Mouse (Mus musculus) heart, adult 2 months (tissue): ENCODE data around the gene Bcl2l10. TPM values are rescaled to one million over a fixed set of nuclear protein-coding genes. Genes with fewer than 3 reads are reported as not detected.

Experiments used
- DNase-seq, 2 experiments: peaks; one replicate each; pipeline ENCODE4 v3.0.0; 2021
- H3K27ac ChIP-seq: fragments of 200-600 bp; 2 replicates; pipeline ENCODE4 v1.8.1; 2022
- H3K27me3 ChIP-seq: fragments of 200-500 bp; 2 replicates; pipeline ENCODE4 v1.6.1; 2012; ENCODE audit warnings: mild to moderate bottlenecking, low read length, inconsistent platforms, mixed read lengths; ENCODE audit not compliant: control insufficient read depth, insufficient read depth
- H3K36me3 ChIP-seq: fragments of 200-500 bp; 2 replicates; pipeline ENCODE4 v1.6.1; 2012; ENCODE audit warnings: low read length, inconsistent platforms; ENCODE audit not compliant: control insufficient read depth, insufficient read depth
- H3K4me1 ChIP-seq: fragments of 200-500 bp; 2 replicates; pipeline ENCODE4 v1.6.1; 2011; ENCODE audit warnings: low read length; ENCODE audit not compliant: control insufficient read depth, insufficient read depth
- H3K4me3 ChIP-seq: fragments of 200-600 bp; 2 replicates; pipeline ENCODE4 v1.8.1; 2022
- H3K79me2 ChIP-seq: fragments of 200-500 bp; replicated peaks from 2 replicates; pipeline ENCODE4 v1.6.1; 2012; ENCODE audit warnings: mild to moderate bottlenecking, inconsistent platforms, low read length, moderate library complexity, mixed read lengths; ENCODE audit not compliant: control insufficient read depth, insufficient read depth
- H3K9ac ChIP-seq: fragments of 200-500 bp; 2 replicates; pipeline ENCODE4 v1.6.1; 2012; ENCODE audit warnings: low read depth, mild to moderate bottlenecking, control low read depth, inconsistent platforms, low read length, mixed read lengths
- CTCF ChIP-seq: fragments of 200-600 bp; IDR thresholded peaks from 2 replicates; pipeline ENCODE4 v1.8.1; 2022; ENCODE audit warnings: antibody characterized with exemption, mild to moderate bottlenecking, moderate library complexity
- EP300 ChIP-seq: fragments of 200-500 bp; IDR thresholded peaks from 2 replicates; pipeline ENCODE4 v1.6.1; 2011; ENCODE audit warnings: low read depth, low read length, control low read depth; ENCODE audit not compliant: insufficient read depth
- POLR2A ChIP-seq: fragments of 200-500 bp; IDR thresholded peaks from 2 replicates; pipeline ENCODE4 v1.6.1; 2011; ENCODE audit warnings: mild to moderate bottlenecking, low read depth, low read length, control low read depth; ENCODE audit not compliant: insufficient read depth
- WGBS: fragments of 180-500 bp; shearing (Covaris S2); methylation state at CpG from one replicate; pipeline ENCODE4 v1.1.7; 2018; 5-methylcytosine and 5-hydroxymethylcytosine counted together
- intact Hi-C: fragments of 180-260 bp; cut with DNase I; formaldehyde crosslinking; loops from one replicate; pipeline ENCODE4 v1.15.1; 2025
- polyA plus RNA-seq: library from polyadenylated mRNA; depleted of rRNA; stranded (reverse); fragments of >200 nt; gene quantifications from 2 replicates; pipeline ENCODE4 v1.2.3, GENCODE M21; 2012
- total RNA-seq, 2 experiments: library from RNA; stranded (reverse); gene quantifications; 2 replicates each; pipeline ENCODE4 v1.2.3; 2021

Gene Bcl2l10
- total and polyA plus RNA-seq, 3 experiments, result not detected

DNA sequence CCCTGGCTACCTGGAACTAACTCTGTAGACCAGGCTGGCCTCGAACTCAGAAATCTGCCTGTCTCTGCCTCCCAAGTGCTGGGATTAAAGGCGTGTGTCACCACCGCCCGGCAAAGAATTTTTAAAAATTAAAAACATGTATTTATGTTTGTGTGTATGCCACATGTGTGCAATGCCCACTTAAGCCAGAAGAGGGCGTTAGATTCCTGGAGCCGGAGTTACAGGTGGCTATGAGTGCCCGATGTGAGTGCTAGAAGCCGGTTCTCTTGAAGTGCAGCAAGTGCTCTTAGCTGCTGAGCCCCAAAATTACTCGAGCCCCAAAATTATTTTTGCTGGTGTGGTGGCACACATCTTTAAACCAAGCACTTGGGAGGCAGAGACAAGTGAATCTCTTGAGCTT, 36.2 kb downstream of the Bcl2l10 start:
- TF ChIP-seq POLR2A, result no peak
- peak; percentile 48 for TF ChIP-seq CTCF
- DNase-seq, result no peak
- no peak overlapping the region for H3K4me3 ChIP-seq
- no peaks in the 10 kb centered on the region for H3K27me3 ChIP-seq
- no peak overlapping the region for H3K27ac ChIP-seq
- H3K79me2 ChIP-seq, result no peaks in the 10 kb centered on the region
- no peaks in the 10 kb centered on the region for H3K36me3 ChIP-seq
- WGBS, result 84% methylated on average over 9 of the region's 9 CpGs
- intact Hi-C loops, result no loop called here
- H3K4me1 ChIP-seq, result no peaks in the 10 kb centered on the region
- H3K9ac ChIP-seq, result no peak overlapping the region

DNA sequence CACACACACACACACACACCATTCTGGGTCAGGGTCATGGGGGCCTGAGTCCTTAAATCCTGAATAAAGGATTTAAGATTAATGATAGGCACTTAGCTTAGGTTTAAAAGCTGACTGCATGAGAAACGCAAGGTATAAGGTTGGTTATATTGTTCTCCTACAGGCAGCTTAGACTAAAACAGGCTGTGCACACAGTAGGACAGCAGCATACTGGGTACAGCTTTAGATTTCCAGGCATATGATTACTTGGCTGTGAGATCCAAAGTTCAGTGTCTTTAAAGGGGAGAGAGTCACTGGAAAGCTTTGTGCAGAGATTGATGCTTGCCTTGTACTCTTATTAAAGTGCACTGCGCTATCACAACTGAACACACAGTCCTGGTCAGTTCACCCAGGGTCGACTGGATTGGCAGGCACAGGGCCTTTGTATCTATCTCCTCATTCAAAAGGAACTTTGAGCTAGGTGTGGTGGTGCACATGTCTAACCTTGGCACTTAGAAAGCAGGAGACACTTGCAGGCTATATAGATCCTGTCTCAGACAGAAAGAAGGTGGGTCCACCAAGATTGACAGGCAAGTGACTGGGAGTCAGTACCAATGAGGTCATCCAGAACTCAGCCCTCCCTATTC, 36.9 kb downstream of the Bcl2l10 start:
- WGBS, result 71% methylated on average over 3 of the region's 3 CpGs
- Histone ChIP-seq H3K27ac (no peak overlapping the region), H3K9ac (no peak overlapping the region), H3K27me3 (no peaks in the 10 kb centered on the region), H3K79me2 (no peaks in the 10 kb centered on the region), H3K36me3 (no peaks in the 10 kb centered on the region), H3K4me1 (no peaks in the 10 kb centered on the region), H3K4me3 (no peak overlapping the region)
- no peak for DNase-seq
- intact Hi-C loops, result no loop called here
- TF ChIP-seq POLR2A, result no peak
- TF ChIP-seq EP300, result no peak
- TF ChIP-seq CTCF, result no peak

DNA sequence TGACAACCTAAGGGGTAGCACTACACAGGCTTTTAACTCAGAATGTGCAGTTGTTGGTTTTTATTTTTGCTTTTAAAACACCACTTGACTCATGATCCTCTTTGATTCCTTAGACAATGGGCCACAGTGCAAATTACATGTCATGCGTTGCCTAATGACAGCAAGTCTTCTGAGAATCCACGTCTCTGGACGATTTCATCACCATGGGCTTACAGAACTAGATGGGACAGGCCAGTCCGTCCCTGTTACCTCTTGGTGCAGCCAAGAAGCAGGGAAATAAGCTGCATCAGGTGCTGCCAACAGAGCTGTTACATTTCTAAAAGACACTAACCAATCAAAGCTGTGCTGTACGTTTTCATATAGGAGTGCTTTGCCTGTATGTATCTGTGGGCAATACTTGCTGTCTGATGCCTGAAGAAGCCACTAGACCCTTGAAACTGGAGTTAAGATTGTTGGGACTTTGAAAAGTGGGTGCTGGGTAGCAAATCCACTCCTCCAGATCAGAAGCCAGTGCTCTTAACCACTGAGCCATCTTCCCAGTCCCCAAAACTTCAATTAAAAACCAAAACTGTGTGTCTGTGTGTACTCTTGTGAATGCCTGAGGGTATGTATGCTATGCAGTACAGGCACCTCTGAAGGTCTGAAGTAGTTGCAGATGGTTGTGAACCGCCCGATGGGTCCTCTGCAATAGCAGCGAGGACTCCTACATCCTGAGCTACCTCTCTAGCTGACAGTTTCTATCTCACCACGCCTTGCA, 37.8 kb downstream of the Bcl2l10 start:
- TF ChIP-seq CTCF, result no peak
- no peak for TF ChIP-seq EP300
- no peak for TF ChIP-seq POLR2A
- H3K27ac ChIP-seq, result no peak overlapping the region
- intact Hi-C loops, result no loop called here
- H3K4me3 ChIP-seq, result no peak overlapping the region
- WGBS, result 82% methylated on average over 9 of the region's 9 CpGs
- no peaks in the 10 kb centered on the region for H3K27me3 ChIP-seq
- DNase-seq, result no peak
- no peaks in the 10 kb centered on the region for H3K79me2 ChIP-seq
- no peak overlapping the region for H3K9ac ChIP-seq
- H3K4me1 ChIP-seq, result no peaks in the 10 kb centered on the region
- no peaks in the 10 kb centered on the region for H3K36me3 ChIP-seq

DNA sequence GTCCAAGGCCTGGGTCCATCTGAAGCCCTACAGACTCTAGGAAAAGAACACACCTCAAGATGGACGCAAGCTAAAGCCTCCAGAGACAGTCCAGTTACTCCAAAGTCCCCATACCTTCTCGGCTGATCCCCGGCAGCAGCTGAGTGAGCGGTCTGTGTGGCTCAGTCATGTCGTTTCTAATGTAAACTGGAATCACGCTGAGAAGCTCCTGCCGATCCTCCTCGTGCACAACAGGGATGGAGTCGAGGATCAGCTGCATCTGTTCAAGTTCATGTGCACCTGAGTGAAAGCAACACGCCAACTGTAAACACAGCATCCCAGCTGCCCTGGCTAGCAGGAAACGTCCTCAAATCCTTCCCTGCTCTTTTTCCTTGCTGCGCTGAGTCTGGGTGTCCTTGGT, 45.7 kb downstream of the Bcl2l10 start:
- TF ChIP-seq POLR2A (no peak), EP300 (no peak), CTCF (no peak)
- no peak overlapping the region for H3K27ac ChIP-seq
- H3K4me1 ChIP-seq, result no peaks in the 10 kb centered on the region
- H3K9ac ChIP-seq, result no peak overlapping the region
- no peaks in the 10 kb centered on the region for H3K27me3 ChIP-seq
- no peak for DNase-seq
- intact Hi-C loops, result no loop called here
- H3K36me3 ChIP-seq, result peaks cover 2% of the 10 kb centered on the region
- H3K79me2 ChIP-seq, result peaks cover 3% of the 10 kb centered on the region; the same call in 1 of the 2 replicates
- WGBS, result 84% methylated on average over 12 of the region's 12 CpGs
- no peak overlapping the region for H3K4me3 ChIP-seq

DNA sequence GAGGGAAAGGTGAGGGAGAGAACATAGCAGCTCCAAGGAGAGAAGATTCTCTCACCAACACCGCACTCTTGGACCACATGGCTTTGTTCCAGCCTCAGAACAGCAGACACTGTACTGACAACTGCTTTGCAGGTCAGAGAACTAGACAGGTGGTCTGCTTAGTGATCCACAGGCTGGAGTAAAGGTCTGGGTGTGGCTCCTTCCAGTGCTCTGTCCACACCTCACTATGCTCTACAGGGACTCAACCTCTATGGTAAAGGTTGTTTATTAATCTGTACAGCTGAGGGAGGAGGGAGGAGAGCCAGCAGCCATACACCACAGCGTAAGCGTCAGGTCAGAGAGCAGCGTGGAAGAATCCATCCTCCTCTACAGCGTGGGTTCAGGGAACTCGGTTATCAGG, 48.4 kb downstream of the Bcl2l10 start:
- Histone ChIP-seq H3K27me3 (no peaks in the 10 kb centered on the region), H3K27ac (no peak overlapping the region), H3K9ac (no peak overlapping the region), H3K4me3 (no peak overlapping the region), H3K79me2 (peaks cover 8% of the 10 kb centered on the region), H3K36me3 (peaks cover 5% of the 10 kb centered on the region), H3K4me1 (peaks cover 3% of the 10 kb centered on the region)
- WGBS, result 75% methylated on average over 6 of the region's 6 CpGs
- intact Hi-C loops, result no loop called here
- TF ChIP-seq POLR2A (no peak), EP300 (no peak), CTCF (no peak)
- no peak for DNase-seq

DNA sequence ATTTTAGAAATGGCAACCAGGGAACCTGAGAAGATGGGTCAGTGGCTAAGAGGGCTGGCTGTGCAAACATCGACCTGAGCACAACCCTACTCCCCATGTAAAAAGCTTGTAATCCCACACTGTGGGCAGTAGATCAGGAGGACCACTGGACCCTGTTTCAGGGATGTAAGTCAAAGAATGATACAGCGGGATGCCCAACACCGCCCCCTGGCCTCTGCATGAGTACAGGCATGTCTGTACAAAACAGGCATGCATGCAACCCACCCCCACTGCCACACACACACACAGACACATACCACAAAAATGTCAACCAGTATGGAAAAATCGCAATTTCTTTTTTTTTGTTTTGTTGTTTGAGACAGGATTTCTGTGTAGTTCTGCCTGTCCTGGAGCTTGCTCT, 51.5 kb downstream of the Bcl2l10 start:
- no peak overlapping the region for H3K4me3 ChIP-seq
- H3K9ac ChIP-seq, result no peak overlapping the region
- H3K27me3 ChIP-seq, result no peaks in the 10 kb centered on the region
- H3K79me2 ChIP-seq, result peaks cover 11% of the 10 kb centered on the region
- DNase-seq, result no peak
- intact Hi-C loops, result no loop called here
- H3K4me1 ChIP-seq, result peaks cover 11% of the 10 kb centered on the region
- WGBS, result 94% methylated on average over 4 of the region's 4 CpGs
- no peak overlapping the region for H3K27ac ChIP-seq
- H3K36me3 ChIP-seq, result peaks cover 6% of the 10 kb centered on the region
- no peak for TF ChIP-seq POLR2A
- no peak for TF ChIP-seq EP300
- TF ChIP-seq CTCF, result no peak
